Mouse (Mus musculus): ENCODE results near the gene Sgf29.

The Sgf29 gene

GRCm38 (mm10) chr7:126649231-126650051 is at the start of gene Sgf29:
Sgf29 (plus strand) TSS chr7:126649309.
- peak; percentile 96 for DNase-seq

GRCm38 (mm10) chr7:126601896-126602295 is 47.2 kb upstream of the Sgf29 start:
- DNase-seq, result no peak

GRCm38 (mm10) chr7:126602650-126603049 is 46.5 kb upstream of the Sgf29 start:
- DNase-seq, result no peak

- DNase-seq, result no peak
Measured at GRCm38 (mm10) chr7:126606611-126607010, 42.5 kb upstream of the Sgf29 start.

GRCm38 (mm10) chr7:126607064-126607463 is 42.0 kb upstream of the Sgf29 start:
- no peak for DNase-seq

GRCm38 (mm10) chr7:126607796-126608195 is 41.3 kb upstream of the Sgf29 start:
- DNase-seq, result no peak

- no peak for DNase-seq
Measured at GRCm38 (mm10) chr7:126612736-126613135, 36.4 kb upstream of the Sgf29 start.

- DNase-seq, result no peak
Measured at GRCm38 (mm10) chr7:126616707-126617106, 32.4 kb upstream of the Sgf29 start.

- DNase-seq, result no peak
Measured at GRCm38 (mm10) chr7:126619559-126620275, 29.4 kb upstream of the Sgf29 start.

- DNase-seq, result peak; percentile 5
Measured at GRCm38 (mm10) chr7:126621452-126622359, 27.4 kb upstream of the Sgf29 start.

- DNase-seq, result no peak
Measured at GRCm38 (mm10) chr7:126623381-126623780, 25.7 kb upstream of the Sgf29 start.

GRCm38 (mm10) chr7:126624774-126625173 is 24.3 kb upstream of the Sgf29 start:
- DNase-seq, result peak; percentile 10

GRCm38 (mm10) chr7:126625369-126625768 is 23.7 kb upstream of the Sgf29 start:
- DNase-seq, result peak; percentile 64

GRCm38 (mm10) chr7:126625807-126626600 is 23.1 kb upstream of the Sgf29 start:
- no peak for DNase-seq

GRCm38 (mm10) chr7:126628111-126628510 is 21.0 kb upstream of the Sgf29 start:
- peak; percentile 11 for DNase-seq

- no peak for DNase-seq
Measured at GRCm38 (mm10) chr7:126629915-126630314, 19.2 kb upstream of the Sgf29 start.

GRCm38 (mm10) chr7:126630824-126631518 is 18.1 kb upstream of the Sgf29 start, which contains the start of gene Nupr1:
Nupr1 (minus strand) TSS chr7:126630861.
- DNase-seq, result no peak

GRCm38 (mm10) chr7:126632478-126632877 is 16.6 kb upstream of the Sgf29 start:
- no peak for DNase-seq

- DNase-seq, result no peak
Measured at GRCm38 (mm10) chr7:126635375-126635774, 13.7 kb upstream of the Sgf29 start.

GRCm38 (mm10) chr7:126636733-126637520 is 12.2 kb upstream of the Sgf29 start:
- peak; percentile 51 for DNase-seq
